Mouse (Mus musculus) hindbrain, embryonic 11.5 days (tissue): Measurements from ENCODE around the gene Lrp3. TPM values are rescaled to one million over a fixed set of nuclear protein-coding genes. Genes with fewer than 3 reads are reported as not detected.

Experiments used
- ATAC-seq: fragments of 200-750 bp; cut with Nextera tagmentation; 2 replicates; pipeline ENCODE4 v1.8.0; 2017; ENCODE audit warnings: mild to moderate bottlenecking, moderate TSS enrichment, moderate library complexity; ENCODE audit not compliant: low FRiP score
- DNase-seq: peaks from one replicate; pipeline ENCODE4 v3.0.0-alpha.2; 2015; ENCODE audit warnings: low spot score
- H3K27ac ChIP-seq: fragments of 300-500 bp; sonication (generic); 2 replicates; pipeline ENCODE4 v1.5.1; 2014; ENCODE audit warnings: mild to moderate bottlenecking, low read depth, low read length
- H3K27me3 ChIP-seq: fragments of 300-500 bp; sonication (generic); 2 replicates; pipeline ENCODE4 v1.6.1; 2014; ENCODE audit warnings: mild to moderate bottlenecking, low read length, moderate library complexity, mixed read lengths; ENCODE audit not compliant: control insufficient read depth, insufficient read depth
- H3K36me3 ChIP-seq: fragments of 300-500 bp; sonication (generic); 2 replicates; pipeline ENCODE4 v1.6.1; 2014; ENCODE audit warnings: mild to moderate bottlenecking, low read length, moderate library complexity, mixed read lengths; ENCODE audit not compliant: control insufficient read depth, insufficient read depth
- H3K4me1 ChIP-seq: fragments of 300-500 bp; sonication (generic); replicated peaks from 2 replicates; pipeline ENCODE4 v1.6.1; 2014; ENCODE audit warnings: low read length, mixed read lengths; ENCODE audit not compliant: control insufficient read depth, insufficient read depth
- H3K4me2 ChIP-seq: fragments of 300-500 bp; sonication (generic); replicated peaks from 2 replicates; pipeline ENCODE4 v1.6.1; 2014; ENCODE audit warnings: mild to moderate bottlenecking, low read depth, low read length
- H3K4me3 ChIP-seq: fragments of 300-500 bp; sonication (generic); 2 replicates; pipeline ENCODE4 v1.5.1; 2014; ENCODE audit warnings: low read depth, low read length
- H3K9ac ChIP-seq: fragments of 300-500 bp; sonication (generic); 2 replicates; pipeline ENCODE4 v1.6.1; 2014; ENCODE audit warnings: low read depth, low read length
- H3K9me3 ChIP-seq: fragments of 300-500 bp; sonication (generic); 2 replicates; pipeline ENCODE4 v1.6.1; 2016; ENCODE audit warnings: low read length; ENCODE audit not compliant: control insufficient read depth
- WGBS: fragments of 180-500 bp; shearing (Covaris S2); extraction: QIAGEN DNeasy Blood & Tissue Kit; methylation state at CpG from one replicate; pipeline ENCODE4 v1.1.7; 2014; 5-methylcytosine and 5-hydroxymethylcytosine counted together
- polyA plus RNA-seq: library from polyadenylated mRNA; unstranded; fragments of >200 nt; fragmentation: Nextera tagmentation; extraction: Ambion mirVana; gene quantifications from 2 replicates; pipeline ENCODE4 v1.2.1, GENCODE M21; 2014

The Lrp3 gene
- polyA plus RNA-seq, 1 experiment from 2014 or later, result 17.5 TPM

GRCm38 (mm10) chr7:35162443-35162842, 52.9 kb downstream of the Lrp3 start:
- no peak for ATAC-seq
- Histone ChIP-seq H3K9me3 (no peaks in the 10 kb centered on the region), H3K4me1 (no peaks in the 10 kb centered on the region), H3K36me3 (no peaks in the 10 kb centered on the region), H3K27me3 (no peaks in the 10 kb centered on the region), H3K27ac (no peak overlapping the region), H3K9ac (no peak overlapping the region), H3K4me2 (no peak overlapping the region), H3K4me3 (no peak overlapping the region)
- WGBS, result 70% methylated on average over 6 of the region's 6 CpGs
- DNase-seq, result no peak

- Histone ChIP-seq H3K4me1 (no peaks in the 10 kb centered on the region), H3K4me2 (no peak overlapping the region), H3K9me3 (no peaks in the 10 kb centered on the region), H3K27ac (no peak overlapping the region), H3K9ac (no peak overlapping the region), H3K27me3 (no peaks in the 10 kb centered on the region), H3K36me3 (no peaks in the 10 kb centered on the region), H3K4me3 (no peak overlapping the region)
- ATAC-seq (no peak), DNase-seq (no peak)
- WGBS, result 76% methylated on average over 3 of the region's 3 CpGs
These were observed 57.8 kb downstream of the Lrp3 start for GRCm38 (mm10) chr7:35157512-35157911.

- Histone ChIP-seq H3K9me3 (no peaks in the 10 kb centered on the region), H3K9ac (no peak overlapping the region), H3K4me1 (no peaks in the 10 kb centered on the region), H3K4me3 (no peak overlapping the region), H3K4me2 (no peak overlapping the region), H3K36me3 (no peaks in the 10 kb centered on the region), H3K27me3 (no peaks in the 10 kb centered on the region), H3K27ac (no peak overlapping the region)
- DNase-seq, result no peak
- no peak for ATAC-seq
- 77% methylated on average over 16 of the region's 16 CpGs for WGBS
These were observed 58.5 kb downstream of the Lrp3 start for GRCm38 (mm10) chr7:35156561-35157477.

- WGBS, result 77% methylated on average over 12 of the region's 12 CpGs
- no peaks in the 10 kb centered on the region for H3K27me3 ChIP-seq
- no peaks in the 10 kb centered on the region for H3K36me3 ChIP-seq
- H3K4me1 ChIP-seq, result 0 out of 2 replicates have a peak, but pooled peaks cover 2% of the 10 kb centered on the region
- DNase-seq, result no peak
- no peak overlapping the region for H3K4me2 ChIP-seq
- no peak overlapping the region for H3K27ac ChIP-seq
- ATAC-seq, result no peak
- H3K4me3 ChIP-seq, result no peak overlapping the region
- no peak overlapping the region for H3K9ac ChIP-seq
- no peaks in the 10 kb centered on the region for H3K9me3 ChIP-seq
These were observed 60.8 kb downstream of the Lrp3 start for GRCm38 (mm10) chr7:35154449-35154848.

DNA sequence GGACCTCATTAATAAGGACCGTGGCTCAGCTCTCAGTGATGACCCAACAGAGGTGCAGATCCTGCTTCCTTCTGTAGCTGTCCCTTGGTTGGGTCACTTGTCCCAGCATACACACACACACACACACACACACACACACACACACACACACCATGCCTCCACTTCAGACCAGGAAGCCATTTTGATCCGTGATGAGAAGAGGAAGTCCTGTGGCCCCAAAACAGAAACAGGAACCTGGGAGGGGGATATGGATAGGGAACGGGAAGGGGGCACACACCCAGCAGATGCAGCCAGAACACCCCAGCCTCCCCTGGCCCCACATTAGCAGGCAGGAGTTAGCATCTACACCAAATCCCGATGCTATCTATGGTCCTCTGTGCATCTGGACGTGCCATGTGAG, 64.4 kb downstream of the Lrp3 start:
- no peaks in the 10 kb centered on the region for H3K27me3 ChIP-seq
- H3K9me3 ChIP-seq, result no peaks in the 10 kb centered on the region
- H3K4me3 ChIP-seq, result no peak overlapping the region
- no peaks in the 10 kb centered on the region for H3K36me3 ChIP-seq
- DNase-seq (no peak), ATAC-seq (no peak)
- H3K4me2 ChIP-seq, result no peak overlapping the region
- H3K27ac ChIP-seq, result no peak overlapping the region
- no peak overlapping the region for H3K9ac ChIP-seq
- WGBS, result 77% methylated on average over 5 of the region's 5 CpGs
- 0 out of 2 replicates have a peak, but pooled peaks cover 2% of the 10 kb centered on the region for H3K4me1 ChIP-seq

Other genes with a start within 250 kb of the Lrp3 start
- gene Cebpg, start 158.9 kb downstream of the Lrp3 start, polyA plus RNA-seq, result 37.8 and 39.3 TPM in 2 replicates
- 0.43 and 0.54 TPM in 2 replicates for gene Cebpa, start 96.2 kb downstream of the Lrp3 start, polyA plus RNA-seq
- 0.73 and 1.0 TPM in 2 replicates for gene Slc7a10, start 29.1 kb downstream of the Lrp3 start, polyA plus RNA-seq
- gene Gpatch1, start 102.9 kb upstream of the Lrp3 start, polyA plus RNA-seq, result 18.1 and 19.5 TPM in 2 replicates
- gene Rhpn2, start 118.7 kb upstream of the Lrp3 start, polyA plus RNA-seq, result 3.1 and 3.7 TPM in 2 replicates
- 23.6 and 24.8 TPM in 2 replicates for gene Faap24, start 181.3 kb upstream of the Lrp3 start, polyA plus RNA-seq
- gene Cep89, start 181.5 kb upstream of the Lrp3 start, polyA plus RNA-seq, result 35.2 and 41.7 TPM in 2 replicates
- 0.17 TPM in 1 of 2 replicates, not detected in the other for gene Slc7a9, start 233.3 kb upstream of the Lrp3 start, polyA plus RNA-seq